Mouse (Mus musculus) heart, adult 2 months (tissue): ENCODE results near the gene Qpct.

Source experiments
- CTCF ChIP-seq: fragments of 200-600 bp; IDR thresholded peaks from 2 replicates; pipeline ENCODE4 v1.8.1; 2022; ENCODE audit warnings: antibody characterized with exemption, mild to moderate bottlenecking, moderate library complexity
- EP300 ChIP-seq: fragments of 200-500 bp; IDR thresholded peaks from 2 replicates; pipeline ENCODE4 v1.6.1; 2011; ENCODE audit warnings: low read depth, low read length, control low read depth; ENCODE audit not compliant: insufficient read depth
- POLR2A ChIP-seq: fragments of 200-500 bp; IDR thresholded peaks from 2 replicates; pipeline ENCODE4 v1.6.1; 2011; ENCODE audit warnings: mild to moderate bottlenecking, low read depth, low read length, control low read depth; ENCODE audit not compliant: insufficient read depth

DNA sequence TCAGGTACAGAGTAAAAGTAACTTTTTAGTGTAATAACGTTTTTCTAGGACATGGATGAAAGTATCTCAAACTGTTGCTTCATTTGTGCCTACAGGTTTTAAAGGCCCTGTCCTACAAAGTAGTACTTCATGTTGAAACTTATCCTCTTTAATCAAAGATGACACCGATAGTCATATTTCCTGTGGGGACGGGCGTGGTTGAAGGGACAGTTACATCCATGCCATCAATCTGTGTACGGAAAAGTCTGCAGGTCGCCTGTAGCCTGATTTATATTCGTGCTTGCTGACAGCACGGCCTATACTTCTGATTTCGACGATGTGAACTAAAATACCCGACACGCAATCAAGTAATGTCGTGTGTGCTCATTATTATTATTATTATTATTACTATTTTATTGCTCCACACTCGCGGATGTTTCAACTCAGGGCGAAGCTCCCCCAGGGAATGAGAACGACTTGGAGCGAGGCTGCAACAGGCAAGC, 31.9 kb upstream of the Qpct start:
- TF ChIP-seq POLR2A (no peak), CTCF (no peak), EP300 (no peak)
